Mouse (Mus musculus): ENCODE measurements around the gene Ube2e1. TPM values are rescaled to one million over a fixed set of nuclear protein-coding genes. Genes with fewer than 3 reads are reported as not detected.
A peak's percentile ranks its signal among the peaks of the same experiment; 100 is the strongest.

Ube2e1 gene
- total and polyA plus RNA-seq, 2 experiments from 2014 or later: 49.7 to 158 TPM

GRCm38 (mm10) chr14:18369031-18369430 lies 37.4 kb upstream of the Ube2e1 start:
- H3K27me3 ChIP-seq (ENCODE audit: insufficient read depth, low read length): no peaks in the 10 kb centered on the region
- H3K9me3 ChIP-seq (ENCODE audit: low read length): no peaks in the 10 kb centered on the region
- H3K4me2 ChIP-seq (ENCODE audit: low read depth): no peak overlapping the region
- no peak for ATAC-seq
- no peak for TF ChIP-seq CTCF (IDR thresholded peaks at IDR 0.05; ENCODE audit: low read depth)
- no peak overlapping the region for H3K4me3 ChIP-seq (ENCODE audit: low read depth, low read length)
- H3K36me3 ChIP-seq (ENCODE audit: insufficient read depth): no peaks in the 10 kb centered on the region
- DNase-seq: no peak
- 0 out of 2 replicates have a peak, but pooled peaks cover 3% of the 10 kb centered on the region for H3K4me1 ChIP-seq (ENCODE audit: insufficient read depth)
- no peak overlapping the region for H3K9ac ChIP-seq
- no peak overlapping the region for H3K27ac ChIP-seq (ENCODE audit: low read depth, low read length)

DNA sequence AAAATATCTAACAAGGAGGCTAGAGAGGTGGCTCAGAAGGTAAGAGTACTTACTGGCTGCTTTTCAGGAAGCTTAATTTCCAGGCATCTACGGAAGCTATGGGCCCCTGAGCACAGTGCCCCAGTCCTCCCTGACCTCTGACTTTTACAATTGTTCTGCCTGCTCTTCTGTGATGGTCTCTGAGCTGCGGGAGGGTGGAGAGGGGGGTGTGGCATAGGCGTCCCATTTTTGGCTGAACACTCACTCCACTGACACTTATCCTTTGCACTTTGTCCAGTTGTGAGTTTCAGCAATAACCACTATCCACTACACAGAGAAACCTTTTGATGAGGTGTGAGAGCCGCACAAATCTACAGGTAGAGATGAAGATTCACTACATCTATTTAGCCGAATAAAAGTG lies 35.4 kb upstream of the Ube2e1 start:
- H3K4me2 ChIP-seq (ENCODE audit: low read depth): no peak overlapping the region
- no peaks in the 10 kb centered on the region for H3K36me3 ChIP-seq (ENCODE audit: insufficient read depth)
- no peaks in the 10 kb centered on the region for H3K4me1 ChIP-seq (ENCODE audit: insufficient read depth)
- no peak for TF ChIP-seq CTCF (IDR thresholded peaks at IDR 0.05; ENCODE audit: low read depth)
- H3K9ac ChIP-seq: no peak overlapping the region
- DNase-seq: no peak
- no peak overlapping the region for H3K27ac ChIP-seq (ENCODE audit: low read depth, low read length)
- H3K27me3 ChIP-seq (ENCODE audit: insufficient read depth, low read length): no peaks in the 10 kb centered on the region
- no peak for ATAC-seq
- WGBS: 45% methylated on average over 5 of the region's 5 CpGs
- no peaks in the 10 kb centered on the region for H3K9me3 ChIP-seq (ENCODE audit: low read length)
- H3K4me3 ChIP-seq (ENCODE audit: low read depth, low read length): no peak overlapping the region

DNA sequence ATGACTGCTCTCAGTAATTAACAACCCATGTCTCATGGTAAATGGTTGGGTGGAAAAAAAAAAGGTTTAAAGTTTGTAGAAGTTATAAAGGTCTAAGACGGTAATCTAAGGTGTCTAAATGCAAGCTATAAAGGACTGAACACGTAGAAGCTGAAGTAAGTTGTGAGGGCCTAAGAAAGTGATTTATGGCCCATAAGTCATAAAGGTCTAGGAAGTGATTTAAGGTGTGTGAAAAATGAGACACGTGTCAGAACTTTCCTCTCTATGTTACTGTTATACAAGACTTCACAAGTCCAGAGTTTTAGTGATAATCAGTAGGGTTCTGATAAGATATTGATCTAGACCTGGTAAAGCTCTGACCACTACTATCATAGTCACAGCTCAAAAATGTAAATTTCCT lies 32.7 kb upstream of the Ube2e1 start:
- Histone ChIP-seq H3K4me3 (ENCODE audit: low read depth, low read length) (no peak overlapping the region), H3K36me3 (ENCODE audit: insufficient read depth) (no peaks in the 10 kb centered on the region), H3K27ac (ENCODE audit: low read depth, low read length) (no peak overlapping the region), H3K27me3 (ENCODE audit: insufficient read depth, low read length) (no peaks in the 10 kb centered on the region), H3K9me3 (ENCODE audit: low read length) (no peaks in the 10 kb centered on the region), H3K4me1 (ENCODE audit: insufficient read depth) (no peaks in the 10 kb centered on the region), H3K4me2 (ENCODE audit: low read depth) (no peak overlapping the region), H3K9ac (no peak overlapping the region)
- no peak for DNase-seq
- 89% methylated on average over 3 of the region's 3 CpGs for WGBS
- TF ChIP-seq CTCF (IDR thresholded peaks at IDR 0.05; ENCODE audit: low read depth): no peak
- ATAC-seq: no peak

DNA sequence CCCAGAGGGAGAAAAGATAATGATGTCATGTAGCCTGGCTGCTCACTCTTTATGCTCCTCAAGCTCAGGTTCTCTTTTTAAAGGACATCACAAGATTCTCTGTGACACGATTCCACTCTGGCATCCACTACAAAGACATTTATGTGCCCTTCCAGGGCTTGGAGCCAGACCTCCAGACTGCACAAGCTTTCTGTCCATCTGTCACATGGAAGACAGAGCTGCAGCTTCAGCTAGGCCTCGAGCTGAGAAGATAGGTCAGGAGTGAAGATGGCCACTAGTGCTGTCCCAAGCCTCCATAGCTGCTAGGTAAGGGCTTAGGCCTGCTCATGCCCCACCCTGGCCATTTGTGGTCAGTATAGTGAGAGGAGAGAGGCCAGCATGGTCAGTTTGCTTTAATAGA lies 24.8 kb upstream of the Ube2e1 start:
- no peak overlapping the region for H3K4me3 ChIP-seq (ENCODE audit: low read depth, low read length)
- no peaks in the 10 kb centered on the region for H3K9me3 ChIP-seq (ENCODE audit: low read length)
- peak; percentile 29; the same call in 1 of the 2 replicates for ATAC-seq
- DNase-seq: no peak
- H3K4me2 ChIP-seq (ENCODE audit: low read depth): no peak overlapping the region
- 49% methylated on average over 2 of the region's 2 CpGs for WGBS
- H3K36me3 ChIP-seq (ENCODE audit: insufficient read depth): no peaks in the 10 kb centered on the region
- no peak overlapping the region for H3K27ac ChIP-seq (ENCODE audit: low read depth, low read length)
- H3K4me1 ChIP-seq (ENCODE audit: insufficient read depth): no peaks in the 10 kb centered on the region
- H3K9ac ChIP-seq: no peak overlapping the region
- no peak for TF ChIP-seq CTCF (IDR thresholded peaks at IDR 0.05; ENCODE audit: low read depth)
- H3K27me3 ChIP-seq (ENCODE audit: insufficient read depth, low read length): no peaks in the 10 kb centered on the region

GRCm38 (mm10) chr14:18355514-18356190 lies 24.0 kb upstream of the Ube2e1 start:
- no peaks in the 10 kb centered on the region for H3K4me1 ChIP-seq (ENCODE audit: insufficient read depth)
- no peaks in the 10 kb centered on the region for H3K27me3 ChIP-seq (ENCODE audit: insufficient read depth, low read length)
- ATAC-seq (no peak), DNase-seq (no peak)
- no peak overlapping the region for H3K9ac ChIP-seq
- H3K27ac ChIP-seq (ENCODE audit: low read depth, low read length): no peak overlapping the region
- 84% methylated on average over 6 of the region's 6 CpGs for WGBS
- no peak overlapping the region for H3K4me2 ChIP-seq (ENCODE audit: low read depth)
- no peak for TF ChIP-seq CTCF (IDR thresholded peaks at IDR 0.05; ENCODE audit: low read depth)
- H3K9me3 ChIP-seq (ENCODE audit: low read length): no peaks in the 10 kb centered on the region
- no peaks in the 10 kb centered on the region for H3K36me3 ChIP-seq (ENCODE audit: insufficient read depth)
- no peak overlapping the region for H3K4me3 ChIP-seq (ENCODE audit: low read depth, low read length)

- Histone ChIP-seq H3K27ac (ENCODE audit: low read depth, low read length) (no peak overlapping the region), H3K36me3 (ENCODE audit: insufficient read depth) (no peaks in the 10 kb centered on the region), H3K4me1 (ENCODE audit: insufficient read depth) (no peaks in the 10 kb centered on the region), H3K4me2 (ENCODE audit: low read depth) (no peak overlapping the region), H3K4me3 (ENCODE audit: low read depth, low read length) (no peak overlapping the region), H3K9me3 (ENCODE audit: low read length) (no peaks in the 10 kb centered on the region), H3K9ac (no peak overlapping the region), H3K27me3 (ENCODE audit: insufficient read depth, low read length) (no peaks in the 10 kb centered on the region)
- DNase-seq (no peak), ATAC-seq (no peak)
- 63% methylated on average over 3 of the region's 3 CpGs for WGBS
- no peak for TF ChIP-seq CTCF (IDR thresholded peaks at IDR 0.05; ENCODE audit: low read depth)
Measured at GRCm38 (mm10) chr14:18353525-18353924, 21.9 kb upstream of the Ube2e1 start.

DNA sequence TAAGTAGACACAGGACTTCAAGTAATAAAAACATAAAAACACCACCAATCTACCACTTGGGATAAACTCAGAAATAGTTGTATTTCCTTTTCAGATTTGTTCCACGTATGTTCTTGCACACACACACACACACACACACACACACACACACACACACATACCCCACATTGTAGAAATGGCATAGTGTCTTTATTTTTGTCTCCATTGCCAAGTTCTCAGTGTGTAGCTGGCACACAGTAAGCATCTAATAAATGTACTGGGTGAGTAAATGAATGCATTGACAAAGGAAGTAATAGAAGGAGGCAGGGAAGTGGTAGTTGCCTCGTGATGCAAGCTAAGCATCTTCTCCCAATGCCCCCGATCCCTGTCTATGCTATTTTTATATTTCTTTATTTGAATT lies 21.3 kb upstream of the Ube2e1 start:
- DNase-seq (no peak), ATAC-seq (no peak)
- Histone ChIP-seq H3K4me2 (ENCODE audit: low read depth) (no peak overlapping the region), H3K9me3 (ENCODE audit: low read length) (no peaks in the 10 kb centered on the region), H3K4me3 (ENCODE audit: low read depth, low read length) (no peak overlapping the region), H3K36me3 (ENCODE audit: insufficient read depth) (no peaks in the 10 kb centered on the region), H3K9ac (no peak overlapping the region), H3K27me3 (ENCODE audit: insufficient read depth, low read length) (no peaks in the 10 kb centered on the region), H3K4me1 (ENCODE audit: insufficient read depth) (no peaks in the 10 kb centered on the region), H3K27ac (ENCODE audit: low read depth, low read length) (no peak overlapping the region)
- 43% methylated on average over 3 of the region's 3 CpGs for WGBS
- no peak for TF ChIP-seq CTCF (IDR thresholded peaks at IDR 0.05; ENCODE audit: low read depth)

Data from forebrain, postnatal 0 days (tissue).